Mouse (Mus musculus): Measurements from ENCODE around the gene Reep6.

- TF ChIP-seq EP300 (optimal IDR thresholded peaks at IDR 0.05) (no peak), CTCF (IDR thresholded peaks at IDR 0.05; ENCODE audit: low read depth) (no peak)
Observed at GRCm38 (mm10) chr10:80311560-80311959, 18.2 kb upstream of the Reep6 start.

All from stomach, postnatal 0 days (tissue).